Mouse (Mus musculus) gastrocnemius, postnatal 36 days (tissue): ENCODE measurements around the gene Itih4. TPM values are rescaled to one million over a fixed set of nuclear protein-coding genes. Genes with fewer than 3 reads are reported as not detected.

ENCODE experiments used
- DNase-seq, 2 experiments: peaks; one replicate each; pipeline ENCODE4 v3.0.0; 2022
- intact Hi-C: fragments of 180-260 bp; cut with DNase I; formaldehyde crosslinking; loops from one replicate; pipeline ENCODE4 v1.15.1; 2025
- long read RNA-seq, 2 experiments: library from polyadenylated mRNA; stranded (forward); transcript quantifications; one replicate each; pipeline ENCODE4 v2.0.0; 2021
- total RNA-seq, 2 experiments: library from RNA; stranded (reverse); gene quantifications; 2 replicates each; pipeline ENCODE4 v1.2.3; 2021

The Itih4 gene
- under 1 TPM in 1 of 2 experiments, not detected in 1; 0.38 TPM for total RNA-seq
- long read RNA-seq, experiment 1 = 0 reads
- long read RNA-seq, experiment 2 = 0 reads

GRCm38 (mm10) chr14:30886204-30886603, at the start of gene Itih4:
TSS of gene Itih4 (plus strand) at chr14:30886476.
- DNase-seq = no peak
- intact Hi-C loops = no loop called here

DNA sequence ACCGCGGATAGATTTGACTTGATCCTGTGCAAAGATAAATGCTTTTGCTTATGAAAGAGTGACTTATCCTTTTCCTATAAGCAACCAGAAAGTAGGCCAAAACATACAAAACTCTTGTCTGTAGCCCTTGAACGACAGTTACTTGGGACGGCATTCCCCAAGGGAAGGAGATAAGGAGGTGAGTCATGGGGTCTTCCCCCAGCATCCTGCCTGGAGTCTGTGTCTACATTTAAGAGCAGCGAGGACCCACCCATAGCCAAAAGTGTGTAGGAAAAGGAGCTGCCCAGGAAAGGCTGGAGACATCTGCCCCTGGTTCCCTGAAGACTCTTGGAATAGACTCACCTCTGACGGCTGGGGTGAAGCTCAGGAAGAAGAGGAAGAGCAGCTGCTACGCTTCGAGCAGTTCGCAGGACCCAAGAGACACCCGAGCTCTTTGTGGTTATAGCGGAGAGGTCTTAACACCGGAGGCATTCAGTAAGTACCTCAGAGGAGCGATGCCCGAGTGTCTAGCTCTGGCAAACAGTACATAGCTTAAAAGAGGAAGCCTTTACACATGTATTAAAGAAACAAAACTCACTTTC, 48.8 kb upstream of the Itih4 start:
- intact Hi-C loops = no loop called here

DNA sequence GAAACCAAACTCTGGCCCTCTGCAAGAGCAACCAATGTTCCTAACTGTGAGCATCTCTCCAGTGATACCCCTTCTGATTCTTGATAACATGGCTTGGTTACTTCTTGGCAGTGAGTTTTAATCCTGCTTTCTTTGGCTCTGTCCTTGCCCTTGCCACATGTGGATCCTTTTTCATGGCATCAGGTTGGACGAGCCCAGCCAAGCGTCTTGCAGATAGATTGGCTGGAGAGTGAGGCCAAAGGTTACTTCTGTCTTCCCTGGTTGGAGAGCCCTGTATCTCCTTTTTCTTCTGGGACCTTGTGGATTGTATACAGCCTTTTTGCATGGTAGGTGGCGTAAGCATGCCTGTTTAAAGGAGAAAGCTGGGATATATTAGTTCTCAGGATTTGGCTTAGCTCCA, 42.6 kb upstream of the Itih4 start:
- no peak for DNase-seq
- intact Hi-C loops = no loop called here

More for the DNA sequence above, 48.8 kb upstream of the Itih4 start:
- no peak for DNase-seq

- DNase-seq = no peak
- intact Hi-C loops = no loop called here
These were observed 35.8 kb upstream of the Itih4 start for GRCm38 (mm10) chr14:30850504-30850903.

- DNase-seq = no peak
- intact Hi-C loops = no loop called here
These were observed 34.0 kb upstream of the Itih4 start for GRCm38 (mm10) chr14:30852325-30852724.

- intact Hi-C loops = no loop called here
- peak in 1 of 2 experiments; percentile 75 for DNase-seq
These were observed 31.0 kb upstream of the Itih4 start for GRCm38 (mm10) chr14:30855316-30855715.

GRCm38 (mm10) chr14:30856885-30857507, 29.3 kb upstream of the Itih4 start:
- intact Hi-C loops = no loop called here
- DNase-seq = no peak

- no peak for DNase-seq
- intact Hi-C loops = no loop called here
These were observed 28.3 kb upstream of the Itih4 start for GRCm38 (mm10) chr14:30857990-30858389.

GRCm38 (mm10) chr14:30861421-30862125, 24.7 kb upstream of the Itih4 start:
- no peak for DNase-seq
- intact Hi-C loops = no loop called here

GRCm38 (mm10) chr14:30862368-30862767, 23.9 kb upstream of the Itih4 start:
- no peak for DNase-seq
- intact Hi-C loops = no loop called here

DNA sequence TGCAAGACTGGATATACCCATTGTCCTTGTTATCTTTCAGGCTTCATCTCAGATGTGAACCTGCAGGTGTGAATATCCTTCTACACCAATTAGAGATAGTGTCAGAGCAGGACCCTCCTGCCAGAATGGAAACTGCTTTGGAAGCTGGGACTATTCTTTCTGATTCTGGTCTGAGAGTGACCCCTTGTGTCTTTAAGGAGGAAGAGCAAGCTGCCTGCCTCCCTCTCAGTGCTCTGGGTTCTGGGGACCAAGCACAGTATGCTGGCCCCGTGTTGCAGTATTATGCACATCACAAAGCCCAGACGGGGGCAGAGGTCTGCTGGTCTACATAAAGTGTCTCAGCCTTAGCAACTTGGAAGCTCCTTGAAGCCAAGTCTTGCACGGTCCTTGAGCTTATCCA, 21.0 kb upstream of the Itih4 start:
- intact Hi-C loops = loop anchor here (5.0 kb wide), 1 partner anchor 148 kb away; no protein-coding TSS in a partner anchor
- DNase-seq = no peak

- DNase-seq = peak; percentile 63 to 81
- intact Hi-C loops = loop anchor here (2.0 to 5.0 kb wide), 3 partner anchors 14 to 172 kb away; no protein-coding TSS in a partner anchor
These were observed 19.2 kb upstream of the Itih4 start for GRCm38 (mm10) chr14:30867042-30867441.

GRCm38 (mm10) chr14:30868826-30869225, 17.4 kb upstream of the Itih4 start:
- no peak for DNase-seq
- intact Hi-C loops = loop anchor here (5.0 kb wide), 1 partner anchor 152 kb away; no protein-coding TSS in a partner anchor

DNA sequence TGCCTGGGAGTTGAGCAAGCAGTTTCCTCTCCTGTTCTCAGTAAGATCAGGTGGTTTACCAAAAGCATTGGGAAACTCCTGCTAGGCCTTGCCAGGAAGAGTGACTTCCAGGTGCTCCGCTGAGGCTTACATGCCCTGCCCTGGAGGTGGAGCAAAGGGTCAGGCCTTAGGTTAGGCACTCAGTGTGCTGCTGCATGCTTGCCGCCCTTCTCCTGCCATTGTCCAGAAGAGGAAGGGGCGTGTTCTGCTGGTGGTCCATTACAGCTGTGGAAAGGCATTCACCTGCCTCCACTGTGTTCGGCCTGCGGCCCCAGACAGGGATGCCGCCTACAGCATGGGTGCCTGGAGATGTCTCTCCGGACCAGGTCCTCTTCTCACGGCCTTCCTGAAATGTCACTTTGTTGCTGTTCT, 16.9 kb upstream of the Itih4 start:
- intact Hi-C loops = loop anchor here (5.0 kb wide), 1 partner anchor 152 kb away; no protein-coding TSS in a partner anchor
- DNase-seq = peak; percentile 45 to 58

- peak in 1 of 2 experiments; percentile 31 for DNase-seq
- intact Hi-C loops = no loop called here
These were observed 15.8 kb upstream of the Itih4 start for GRCm38 (mm10) chr14:30870206-30871147.

DNA sequence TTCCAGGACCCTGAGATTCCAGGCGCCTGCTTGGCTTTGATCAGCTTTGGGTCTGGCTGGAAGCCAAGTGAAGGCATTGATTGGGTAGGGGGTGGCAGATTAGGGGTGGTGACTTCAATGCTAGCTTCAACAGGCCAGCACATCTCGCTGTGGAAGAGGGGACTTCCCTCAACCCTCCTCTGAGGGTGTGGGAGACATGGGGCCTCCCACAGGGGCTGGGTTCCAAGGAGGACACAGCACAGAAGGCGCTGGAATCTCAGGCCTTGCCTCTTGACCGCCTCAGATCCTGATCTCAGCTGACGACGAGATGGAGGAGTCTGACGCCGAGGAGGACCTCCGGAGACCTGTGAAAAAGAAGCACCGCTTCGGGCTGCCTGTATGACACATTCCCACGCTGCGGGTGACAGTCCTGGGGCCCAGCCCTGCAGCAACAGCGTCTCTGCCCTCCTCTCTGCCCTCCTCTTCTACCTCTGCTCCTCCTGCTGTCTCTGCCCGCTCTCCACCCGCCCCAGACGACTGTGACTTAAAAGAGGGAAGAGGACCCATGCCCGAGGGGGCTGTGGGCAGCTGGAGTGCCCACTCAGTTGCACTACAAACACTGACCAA, 12.1 kb upstream of the Itih4 start:
- no peak for DNase-seq
- intact Hi-C loops = no loop called here

DNA sequence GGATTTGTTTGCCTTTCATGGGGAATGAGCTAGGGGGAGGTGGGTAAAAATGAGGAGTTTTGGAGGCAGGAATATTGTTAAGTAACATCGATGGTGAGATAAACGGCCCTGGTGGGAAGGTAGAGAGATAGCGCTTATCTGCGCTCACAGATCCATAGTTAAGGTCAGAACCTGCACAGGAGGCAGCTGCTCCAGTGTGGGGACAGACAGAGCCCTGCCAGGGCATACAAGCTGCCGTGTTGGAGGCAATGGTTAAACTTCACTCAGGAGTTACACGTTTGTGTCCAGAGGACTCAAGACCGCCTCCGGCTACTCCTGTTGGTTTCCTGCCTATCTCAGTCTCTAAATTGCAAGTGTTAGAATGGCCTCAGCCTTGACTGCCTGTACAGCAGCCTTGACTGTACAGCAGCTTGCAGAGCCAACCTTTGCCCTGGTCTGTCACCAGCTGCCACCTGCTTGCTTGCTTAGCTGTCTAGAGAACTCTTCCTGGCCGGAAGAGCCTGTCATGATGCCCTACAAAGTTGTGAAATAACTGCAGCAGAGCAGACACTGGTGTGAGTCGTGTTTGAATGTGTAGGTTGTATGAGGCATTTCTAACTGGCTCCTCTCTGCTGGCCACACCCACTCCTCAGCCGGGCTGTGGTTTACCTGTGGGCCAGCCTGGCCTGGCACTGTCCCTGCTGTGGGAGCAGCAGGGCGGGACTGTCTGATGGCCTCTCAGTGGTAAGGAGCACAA, 11.0 kb upstream of the Itih4 start:
- no peak for DNase-seq
- intact Hi-C loops = no loop called here

- DNase-seq = no peak
- intact Hi-C loops = no loop called here
These were observed 10.3 kb upstream of the Itih4 start for GRCm38 (mm10) chr14:30875955-30876354.

GRCm38 (mm10) chr14:30876451-30876850, 9.8 kb upstream of the Itih4 start:
- intact Hi-C loops = no loop called here
- no peak for DNase-seq
